Mouse (Mus musculus) ovary, adult 18-20 months (tissue): Measurements from ENCODE around the gene Usp20.

Experiments
- DNase-seq: peaks from one replicate; pipeline ENCODE4 v3.0.0; 2022; ENCODE audit warnings: low spot score, mixed read lengths

Usp20 gene

GRCm38 (mm10) chr2:30985111-30986020, 3.3 kb downstream of the Usp20 start:
- DNase-seq: peak; percentile 51

- DNase-seq: no peak
These were observed 8.1 kb downstream of the Usp20 start for GRCm38 (mm10) chr2:30990221-30990620.

GRCm38 (mm10) chr2:30994853-30995252, 12.8 kb downstream of the Usp20 start:
- no peak for DNase-seq

- DNase-seq: no peak
These were observed 13.4 kb downstream of the Usp20 start for GRCm38 (mm10) chr2:30995432-30995996.

- DNase-seq: no peak
These were observed 16.6 kb downstream of the Usp20 start for GRCm38 (mm10) chr2:30998443-30999260.

- no peak for DNase-seq
These were observed 20.8 kb downstream of the Usp20 start for GRCm38 (mm10) chr2:31002857-31003256.

- DNase-seq: no peak
These were observed 23.4 kb downstream of the Usp20 start for GRCm38 (mm10) chr2:31005453-31005852.

GRCm38 (mm10) chr2:31006434-31006833, 24.4 kb downstream of the Usp20 start:
- DNase-seq: peak; percentile 47

- no peak for DNase-seq
These were observed 25.1 kb downstream of the Usp20 start for GRCm38 (mm10) chr2:31007208-31007607.

- DNase-seq: no peak
These were observed 31.5 kb downstream of the Usp20 start for GRCm38 (mm10) chr2:31013371-31014120.

GRCm38 (mm10) chr2:31017625-31018317, 35.7 kb downstream of the Usp20 start:
- no peak for DNase-seq

GRCm38 (mm10) chr2:31018519-31018918, 36.4 kb downstream of the Usp20 start:
- no peak for DNase-seq

- DNase-seq: no peak
These were observed 36.9 kb downstream of the Usp20 start for GRCm38 (mm10) chr2:31019011-31019410.

- no peak for DNase-seq
These were observed 38.1 kb downstream of the Usp20 start for GRCm38 (mm10) chr2:31020202-31020601.

GRCm38 (mm10) chr2:31023940-31024339, 41.9 kb downstream of the Usp20 start:
- no peak for DNase-seq

- DNase-seq: no peak
These were observed 42.7 kb downstream of the Usp20 start for GRCm38 (mm10) chr2:31024618-31025370.

GRCm38 (mm10) chr2:31025458-31025857, 43.4 kb downstream of the Usp20 start:
- DNase-seq: no peak

GRCm38 (mm10) chr2:31026642-31027041, 44.6 kb downstream of the Usp20 start:
- DNase-seq: no peak

- DNase-seq: no peak
These were observed 49.9 kb downstream of the Usp20 start for GRCm38 (mm10) chr2:31031972-31032371.

- no peak for DNase-seq
These were observed 54.7 kb downstream of the Usp20 start for GRCm38 (mm10) chr2:31036811-31037210.
